In the genomic region with DNA sequence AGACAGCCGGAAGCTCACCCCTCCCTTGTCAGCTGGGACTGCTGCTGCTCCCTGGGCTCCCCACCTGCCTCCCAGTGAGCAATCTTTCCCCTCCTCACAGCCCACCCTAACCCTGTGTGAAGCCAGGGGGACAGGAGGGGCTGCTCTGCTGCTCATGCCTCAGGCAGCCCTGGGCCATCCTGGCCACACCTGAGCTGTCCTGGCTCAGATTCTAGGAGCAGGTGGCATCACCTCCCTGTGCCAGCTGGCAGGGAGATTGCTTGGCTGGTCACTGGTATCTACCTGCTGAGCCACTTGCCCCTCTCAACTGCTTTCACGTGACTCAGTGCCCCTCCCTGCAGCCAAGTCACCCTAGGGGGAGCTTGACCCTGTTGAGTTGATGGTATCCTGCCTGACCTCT, we compare ENCODE assay signal across 19 mouse cellular contexts. TPM values are rescaled to one million over a fixed set of nuclear protein-coding genes. Genes with fewer than 3 reads are reported as not detected.
DNase-seq lines count a peak whose midpoint lies in the region; ATAC-seq and TF ChIP-seq lines count a peak whose summit lies in the region.
"Had no signal": no experiment of that assay in that cellular context is flagged by ENCODE, and none has a peak within 500 bp of the region (broad histone marks: within the 10 kb centered on the region; RNA-seq: fewer than 3 reads in every experiment).

No protein-coding gene starts in this region.

- peak; percentile 58; the same call in 1 of the 2 replicates for ATAC-seq in heart, embryonic 12.5 days (ENCODE audit: insufficient number of reproducible peaks, low FRiP score)
- ATAC-seq in limb, embryonic 15.5 days (ENCODE audit: insufficient number of reproducible peaks, low FRiP score, low TSS enrichment, low read depth): peak; percentile 26; the same call in 1 of the 2 replicates
- ATAC-seq in forebrain, embryonic 14.5 days: no peak
- ATAC-seq: CD4-positive, CD25-positive, alpha-beta regulatory T cell, adult 4 months had no signal

- peaks cover 65% of the 10 kb centered on the region for H3K27me3 ChIP-seq in heart, embryonic 12.5 days (replicated peaks)
- peaks cover 50% of the 10 kb centered on the region for H3K27me3 ChIP-seq in limb, embryonic 15.5 days
- peaks cover 59% of the 10 kb centered on the region for H3K27me3 ChIP-seq in limb, embryonic 10.5 days (ENCODE audit: low read depth, poor library complexity, severe bottlenecking)
- no peaks in the 10 kb centered on the region for H3K27me3 ChIP-seq in cerebellum, adult 2 months (ENCODE audit: control insufficient read depth, insufficient read depth, low read length)
- H3K27me3 ChIP-seq in forebrain, embryonic 14.5 days (replicated peaks; ENCODE audit: control insufficient read depth, insufficient read depth, low read length): no peaks in the 10 kb centered on the region

- H3K4me3 ChIP-seq in heart, embryonic 12.5 days: no peak overlapping the region
- no peak overlapping the region for H3K4me3 ChIP-seq in limb, embryonic 15.5 days
- H3K4me3 ChIP-seq in limb, embryonic 10.5 days: no peak overlapping the region
- H3K4me3 ChIP-seq in cerebellum, adult 2 months (replicated peaks; ENCODE audit: insufficient read depth, low read depth, low read length): no peak overlapping the region
- no peak overlapping the region for H3K4me3 ChIP-seq in forebrain, embryonic 14.5 days (ENCODE audit: low read depth, low read length)
- H3K4me3 ChIP-seq: heart, embryonic 10.5 days; hindbrain, embryonic 12.5 days; limb, embryonic 13.5 days; liver, embryonic 13.5 days; midbrain, embryonic 13.5 days had no signal

- peaks cover 5% of the 10 kb centered on the region for H3K9me3 ChIP-seq in heart, embryonic 12.5 days (replicated peaks)
- H3K9me3 ChIP-seq in limb, embryonic 15.5 days: no peaks in the 10 kb centered on the region
- H3K9me3 ChIP-seq in limb, embryonic 10.5 days (replicated peaks): no peaks in the 10 kb centered on the region
- no peaks in the 10 kb centered on the region for H3K9me3 ChIP-seq in forebrain, embryonic 14.5 days (replicated peaks; ENCODE audit: control insufficient read depth, low read length)
- H3K9me3 ChIP-seq: heart, embryonic 10.5 days; hindbrain, embryonic 12.5 days; midbrain, embryonic 13.5 days had no signal

- WGBS in heart, embryonic 12.5 days: 59% methylated on average over 2 of the region's 2 CpGs
- WGBS in limb, embryonic 15.5 days: 57% methylated on average over 2 of the region's 2 CpGs
- WGBS in limb, embryonic 10.5 days: 67% methylated on average over 2 of the region's 2 CpGs
- 14% methylated on average over 2 of the region's 2 CpGs for WGBS in cerebellum, adult 2 months
- WGBS in forebrain, embryonic 14.5 days: 77% methylated on average over 2 of the region's 2 CpGs

- no peak for DNase-seq in heart, postnatal 36 days
- no peak for DNase-seq in limb, embryonic 10.5 days (ENCODE audit: low spot score)
- DNase-seq in cerebellum, adult 2 months: peak; percentile 94 to 96
- DNase-seq in cerebellum, postnatal 25 days: peak; percentile 95 to 96
- DNase-seq in forebrain, embryonic 14.5 days (ENCODE audit: low spot score): no peak
- no peak for DNase-seq in spleen, postnatal 4 days (ENCODE audit: low spot score in 2 of 2)
- DNase-seq: heart, postnatal 10 days; liver, embryonic 13.5 days; lung, adult 2 months; lung, postnatal 14 days had no signal

- no peak for TF ChIP-seq CTCF in cerebellum, adult 2 months (IDR thresholded peaks at IDR 0.05; ENCODE audit: borderline replicate concordance, insufficient read depth, low read depth, low read length)

- TF ChIP-seq POLR2A in cerebellum, adult 2 months (IDR thresholded peaks at IDR 0.05; ENCODE audit: borderline replicate concordance, insufficient read depth, low read length): no peak

- no peak overlapping the region for H3K4me2 ChIP-seq in heart, embryonic 12.5 days
- H3K4me2 ChIP-seq in limb, embryonic 15.5 days: no peak overlapping the region
- H3K4me2 ChIP-seq in forebrain, embryonic 14.5 days (ENCODE audit: low read length): no peak overlapping the region
- H3K4me2 ChIP-seq: hindbrain, embryonic 12.5 days; limb, embryonic 13.5 days; liver, embryonic 13.5 days; midbrain, embryonic 13.5 days had no signal

- no peak overlapping the region for H3K27ac ChIP-seq in heart, embryonic 12.5 days (ENCODE audit: poor library complexity, severe bottlenecking)
- H3K27ac ChIP-seq in limb, embryonic 15.5 days: no peak overlapping the region
- H3K27ac ChIP-seq in limb, embryonic 10.5 days: no peak overlapping the region
- peak overlapping the region; percentile 5; the same call in 1 of the 2 replicates for H3K27ac ChIP-seq in cerebellum, adult 2 months (ENCODE audit: insufficient read depth, low read length)
- H3K27ac ChIP-seq in forebrain, embryonic 14.5 days (ENCODE audit: low read depth, low read length): no peak overlapping the region
- H3K27ac ChIP-seq: heart, embryonic 10.5 days; hindbrain, embryonic 12.5 days; limb, embryonic 13.5 days; liver, embryonic 13.5 days; midbrain, embryonic 13.5 days had no signal

- H3K36me3 ChIP-seq in heart, embryonic 12.5 days: no peaks in the 10 kb centered on the region
- no peaks in the 10 kb centered on the region for H3K36me3 ChIP-seq in limb, embryonic 15.5 days
- H3K36me3 ChIP-seq in limb, embryonic 10.5 days: no peaks in the 10 kb centered on the region
- no peaks in the 10 kb centered on the region for H3K36me3 ChIP-seq in forebrain, embryonic 14.5 days (ENCODE audit: control insufficient read depth, insufficient read depth, low read length)
- H3K36me3 ChIP-seq: heart, embryonic 10.5 days; hindbrain, embryonic 12.5 days; limb, embryonic 13.5 days; liver, embryonic 13.5 days had no signal

- intact Hi-C loops in heart, postnatal 36 days (cut with DNase I): no loop called here

- H3K4me1 ChIP-seq in heart, embryonic 12.5 days (replicated peaks): peaks cover 7% of the 10 kb centered on the region; the same call in 1 of the 2 replicates
- peaks cover 7% of the 10 kb centered on the region for H3K4me1 ChIP-seq in limb, embryonic 15.5 days
- H3K4me1 ChIP-seq in limb, embryonic 10.5 days: peaks cover 15% of the 10 kb centered on the region
- peaks cover 35% of the 10 kb centered on the region for H3K4me1 ChIP-seq in cerebellum, adult 2 months (ENCODE audit: control insufficient read depth, insufficient read depth, low read length)
- no peaks in the 10 kb centered on the region for H3K4me1 ChIP-seq in forebrain, embryonic 14.5 days (ENCODE audit: control insufficient read depth, insufficient read depth, low read length)
- H3K4me1 ChIP-seq: liver, embryonic 13.5 days had no signal

- no peak overlapping the region for H3K9ac ChIP-seq in heart, embryonic 12.5 days
- no peak overlapping the region for H3K9ac ChIP-seq in limb, embryonic 15.5 days
- H3K9ac ChIP-seq in forebrain, embryonic 14.5 days (ENCODE audit: low read length): no peak overlapping the region
- H3K9ac ChIP-seq: hindbrain, embryonic 12.5 days; limb, embryonic 13.5 days; liver, embryonic 13.5 days; midbrain, embryonic 13.5 days had no signal

RNA-seq across cellular contexts. Expression of gene Eml1, which starts 16.5 kb away (rescaled TPM):
- 49.5 and 54.6 TPM in 2 replicates for polyA plus RNA-seq in heart, embryonic 12.5 days (2016; fragmentation: Nextera tagmentation; extraction: Ambion mirVana)
- 10 to 100 TPM; 74.3 to 87.1 TPM for total RNA-seq in heart, postnatal 36 days (2021)
- 46.0 and 60.3 TPM in 2 replicates for polyA plus RNA-seq in limb, embryonic 15.5 days (2015; fragmentation: Nextera tagmentation; extraction: Ambion mirVana)
- 47.1 and 64.7 TPM in 2 replicates for polyA plus RNA-seq in limb, embryonic 10.5 days (2016; fragmentation: Nextera tagmentation; extraction: Ambion mirVana)
- polyA plus RNA-seq in cerebellum, adult 2 months (2012; rRNA removed): 89.7 and 93.9 TPM in 2 replicates
- 52.2 and 57.1 TPM in 2 replicates for polyA plus RNA-seq in forebrain, embryonic 14.5 days (2014; fragmentation: Nextera tagmentation; extraction: Ambion mirVana)
- total RNA-seq: granulocyte monocyte progenitor cell, adult 5-6 weeks had no signal

RNA-seq across cellular contexts. Expression of gene Cyp46a1, which starts 20.1 kb away (rescaled TPM):
- 7.9 and 8.0 TPM in 2 replicates for polyA plus RNA-seq in heart, embryonic 12.5 days (2016; fragmentation: Nextera tagmentation; extraction: Ambion mirVana)
- under 1 TPM; 0.41 to 0.44 TPM for total RNA-seq in heart, postnatal 36 days (2021)
- polyA plus RNA-seq in limb, embryonic 15.5 days (2015; fragmentation: Nextera tagmentation; extraction: Ambion mirVana): 6.3 and 7.6 TPM in 2 replicates
- 1.9 and 2.0 TPM in 2 replicates for polyA plus RNA-seq in limb, embryonic 10.5 days (2016; fragmentation: Nextera tagmentation; extraction: Ambion mirVana)
- polyA plus RNA-seq in cerebellum, adult 2 months (2012; rRNA removed): 88.8 and 93.7 TPM in 2 replicates
- polyA plus RNA-seq in forebrain, embryonic 14.5 days (2014; fragmentation: Nextera tagmentation; extraction: Ambion mirVana): 10.9 and 14.3 TPM in 2 replicates
- total RNA-seq: granulocyte monocyte progenitor cell, adult 5-6 weeks; megakaryocyte, adult 5-6 weeks had no signal
- polyA plus RNA-seq: CD4-positive, CD25-positive, alpha-beta regulatory T cell, adult 4 months had no signal

RNA-seq across cellular contexts. Expression of gene Hhipl1, which starts 48.2 kb away (rescaled TPM):
- polyA plus RNA-seq in heart, embryonic 12.5 days (2016; fragmentation: Nextera tagmentation; extraction: Ambion mirVana): 0.82 and 1.2 TPM in 2 replicates
- 1 to 10 TPM in 1 of 2 experiments, under 1 TPM in 1; 0.94 to 1.6 TPM for total RNA-seq in heart, postnatal 36 days (2021)
- 0.97 and 1.4 TPM in 2 replicates for polyA plus RNA-seq in limb, embryonic 15.5 days (2015; fragmentation: Nextera tagmentation; extraction: Ambion mirVana)
- 0.06 and 0.21 TPM in 2 replicates for polyA plus RNA-seq in limb, embryonic 10.5 days (2016; fragmentation: Nextera tagmentation; extraction: Ambion mirVana)
- polyA plus RNA-seq in cerebellum, adult 2 months (2012; rRNA removed): 4.4 and 4.8 TPM in 2 replicates
- 1.0 and 1.4 TPM in 2 replicates for polyA plus RNA-seq in forebrain, embryonic 14.5 days (2014; fragmentation: Nextera tagmentation; extraction: Ambion mirVana)
- total RNA-seq: granulocyte monocyte progenitor cell, adult 5-6 weeks; megakaryocyte, adult 5-6 weeks had no signal
- polyA plus RNA-seq: CD4-positive, CD25-positive, alpha-beta regulatory T cell, adult 4 months; liver, embryonic 13.5 days had no signal

Comparison
In these comparisons a context has a peak if more than half of its experiments do, and no peak if none do; other contexts are left out.
1. DNase-seq: peak in cerebellum, adult 2 months (2 of 2) and cerebellum, postnatal 25 days (2 of 2); none in heart, postnatal 36 days (0 of 2), limb, embryonic 10.5 days (single experiment), forebrain, embryonic 14.5 days (single experiment) and spleen, postnatal 4 days (0 of 2).